Mouse (Mus musculus): ENCODE data around the gene Xrcc1. TPM values are rescaled to one million over a fixed set of nuclear protein-coding genes. Genes with fewer than 3 reads are reported as not detected.

The Xrcc1 gene
- total and polyA plus RNA-seq, 2 experiments: 4.8 to 17.1 TPM

- Histone ChIP-seq H3K9ac (ENCODE audit: low read depth, low read length) (no peak overlapping the region), H3K36me3 (ENCODE audit: control insufficient read depth, insufficient read depth, low read length) (no peaks in the 10 kb centered on the region; the same call in 1 of the 2 replicates)
- no peak for DNase-seq (ENCODE audit: extremely low read depth, low read depth, low spot score)
These were observed 17.2 kb downstream of the Xrcc1 start for GRCm38 (mm10) chr7:24563191-24563836.

DNA sequence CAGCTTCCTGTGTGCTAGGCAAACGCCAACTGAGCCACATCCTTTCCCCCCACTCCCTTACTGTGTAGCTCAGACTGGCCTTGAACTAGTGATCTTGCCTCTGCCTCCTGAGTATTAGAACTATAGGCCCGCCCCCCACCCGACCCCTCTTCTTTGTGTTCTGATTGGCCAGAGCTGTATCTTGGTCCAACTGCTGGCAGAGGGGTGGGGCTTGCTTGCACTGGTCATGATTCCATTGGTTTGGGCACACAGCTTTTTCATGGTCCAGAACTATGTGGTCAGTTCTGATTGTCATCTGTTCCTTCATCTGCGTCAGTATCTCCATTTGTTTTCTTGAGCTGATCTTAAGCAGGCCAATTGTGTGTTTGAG, 17.7 kb downstream of the Xrcc1 start:
- Histone ChIP-seq H3K4me1 (ENCODE audit: control insufficient read depth, insufficient read depth, low read length) (no peaks in the 10 kb centered on the region), H3K36me3 (ENCODE audit: control insufficient read depth, insufficient read depth, low read length) (no peaks in the 10 kb centered on the region; the same call in 1 of the 2 replicates), H3K4me3 (ENCODE audit: insufficient read depth, low read depth, low read length) (no peak overlapping the region), H3K27ac (replicated peaks; ENCODE audit: insufficient read depth, low read depth, low read length) (no peak overlapping the region), H3K9ac (ENCODE audit: low read depth, low read length) (no peak overlapping the region), H3K27me3 (ENCODE audit: control insufficient read depth, insufficient read depth, low read length) (no peaks in the 10 kb centered on the region), H3K79me2 (ENCODE audit: control insufficient read depth, insufficient read depth, low read length) (no peaks in the 10 kb centered on the region)
- DNase-seq (ENCODE audit: extremely low read depth, low read depth, low spot score): no peak
- WGBS: 86% methylated on average over 4 of the region's 4 CpGs
- TF ChIP-seq CTCF (IDR thresholded peaks at IDR 0.05; ENCODE audit: low read depth, low read length) (no peak), POLR2A (IDR thresholded peaks at IDR 0.05; ENCODE audit: extremely low read depth, insufficient read depth, low read length) (no peak)

More at GRCm38 (mm10) chr7:24563191-24563836, 17.2 kb downstream of the Xrcc1 start:
- Histone ChIP-seq H3K27ac (replicated peaks; ENCODE audit: insufficient read depth, low read depth, low read length) (no peak overlapping the region), H3K4me3 (ENCODE audit: insufficient read depth, low read depth, low read length) (no peak overlapping the region), H3K27me3 (ENCODE audit: control insufficient read depth, insufficient read depth, low read length) (no peaks in the 10 kb centered on the region), H3K4me1 (ENCODE audit: control insufficient read depth, insufficient read depth, low read length) (no peaks in the 10 kb centered on the region), H3K79me2 (ENCODE audit: control insufficient read depth, insufficient read depth, low read length) (no peaks in the 10 kb centered on the region)
- 84% methylated on average over 8 of the region's 8 CpGs for WGBS
- TF ChIP-seq POLR2A (IDR thresholded peaks at IDR 0.05; ENCODE audit: extremely low read depth, insufficient read depth, low read length) (no peak), CTCF (IDR thresholded peaks at IDR 0.05; ENCODE audit: low read depth, low read length) (no peak)

DNA sequence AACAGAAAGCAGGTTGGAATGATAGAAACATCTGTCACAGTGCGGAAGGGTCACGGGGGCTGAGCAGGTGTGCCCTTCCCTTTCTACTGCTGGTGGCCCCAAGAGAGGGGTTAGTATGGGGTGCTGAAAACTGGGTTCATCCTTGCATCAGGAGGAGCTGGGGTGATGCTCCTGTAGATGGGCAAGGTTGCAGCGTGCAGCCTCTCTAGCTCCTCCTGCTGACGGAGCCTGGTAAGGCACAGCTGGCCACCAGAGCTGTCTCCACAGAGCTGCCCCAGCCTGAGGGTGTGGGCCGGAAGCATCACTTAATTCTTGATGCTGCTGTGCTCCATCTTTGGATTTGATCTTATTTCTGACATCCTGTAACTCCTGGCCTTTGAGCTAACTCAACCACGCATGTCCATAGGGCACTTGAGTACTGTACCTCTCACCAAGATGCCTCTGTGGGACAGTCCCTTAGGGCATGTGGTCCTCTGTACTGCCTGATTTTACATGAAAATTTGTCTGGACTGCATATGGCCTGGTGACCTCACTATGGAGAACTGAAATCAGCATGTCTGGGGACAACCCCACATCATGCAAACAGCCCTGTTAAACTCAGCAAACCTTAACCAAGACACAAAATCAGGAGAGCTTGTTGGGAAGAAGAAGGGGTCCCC, 18.6 kb downstream of the Xrcc1 start:
- TF ChIP-seq CTCF (IDR thresholded peaks at IDR 0.05; ENCODE audit: low read depth, low read length) (peak; percentile 99), POLR2A (IDR thresholded peaks at IDR 0.05; ENCODE audit: extremely low read depth, insufficient read depth, low read length) (no peak)
- H3K4me1 ChIP-seq (ENCODE audit: control insufficient read depth, insufficient read depth, low read length): no peaks in the 10 kb centered on the region
- H3K79me2 ChIP-seq (ENCODE audit: control insufficient read depth, insufficient read depth, low read length): no peaks in the 10 kb centered on the region
- no peak overlapping the region for H3K27ac ChIP-seq (replicated peaks; ENCODE audit: insufficient read depth, low read depth, low read length)
- peak; percentile 32 for DNase-seq (ENCODE audit: extremely low read depth, low read depth, low spot score)
- no peaks in the 10 kb centered on the region for H3K27me3 ChIP-seq (ENCODE audit: control insufficient read depth, insufficient read depth, low read length)
- no peak overlapping the region for H3K4me3 ChIP-seq (ENCODE audit: insufficient read depth, low read depth, low read length)
- no peak overlapping the region for H3K9ac ChIP-seq (ENCODE audit: low read depth, low read length)
- WGBS: 70% methylated on average over 6 of the region's 6 CpGs
- H3K36me3 ChIP-seq (ENCODE audit: control insufficient read depth, insufficient read depth, low read length): no peaks in the 10 kb centered on the region; the same call in 1 of the 2 replicates

- no peak for TF ChIP-seq CTCF (IDR thresholded peaks at IDR 0.05; ENCODE audit: low read depth, low read length)
- TF ChIP-seq POLR2A (IDR thresholded peaks at IDR 0.05; ENCODE audit: extremely low read depth, insufficient read depth, low read length): no peak
- DNase-seq (ENCODE audit: extremely low read depth, low read depth, low spot score): no peak
- Histone ChIP-seq H3K27me3 (ENCODE audit: control insufficient read depth, insufficient read depth, low read length) (no peaks in the 10 kb centered on the region), H3K27ac (replicated peaks; ENCODE audit: insufficient read depth, low read depth, low read length) (no peak overlapping the region), H3K9ac (ENCODE audit: low read depth, low read length) (no peak overlapping the region), H3K36me3 (ENCODE audit: control insufficient read depth, insufficient read depth, low read length) (no peaks in the 10 kb centered on the region; the same call in 1 of the 2 replicates), H3K4me3 (ENCODE audit: insufficient read depth, low read depth, low read length) (no peak overlapping the region), H3K79me2 (ENCODE audit: control insufficient read depth, insufficient read depth, low read length) (no peaks in the 10 kb centered on the region), H3K4me1 (ENCODE audit: control insufficient read depth, insufficient read depth, low read length) (no peaks in the 10 kb centered on the region)
- WGBS: 93% methylated on average over 11 of the region's 11 CpGs
These were observed 19.5 kb downstream of the Xrcc1 start for GRCm38 (mm10) chr7:24565627-24566026.

DNA sequence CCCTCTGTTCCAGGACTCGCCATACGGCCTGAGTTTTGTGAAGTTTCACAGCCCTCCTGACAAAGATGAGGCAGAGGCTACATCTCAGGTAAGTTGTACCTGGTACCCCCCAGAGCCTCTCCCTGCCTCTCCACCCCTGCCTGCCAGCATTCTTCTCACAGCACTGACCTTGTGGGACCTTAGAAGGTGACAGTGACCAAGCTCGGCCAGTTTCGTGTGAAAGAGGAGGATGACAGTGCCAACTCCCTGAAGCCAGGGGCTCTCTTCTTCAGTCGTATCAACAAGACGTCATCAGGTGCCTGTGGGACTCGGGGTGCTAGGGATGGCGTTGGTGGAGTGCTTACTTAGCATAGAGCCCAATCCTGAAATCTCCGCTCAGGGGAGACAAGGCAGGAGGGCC, 20.1 kb downstream of the Xrcc1 start:
- no peak overlapping the region for H3K9ac ChIP-seq (ENCODE audit: low read depth, low read length)
- no peaks in the 10 kb centered on the region for H3K27me3 ChIP-seq (ENCODE audit: control insufficient read depth, insufficient read depth, low read length)
- H3K27ac ChIP-seq (replicated peaks; ENCODE audit: insufficient read depth, low read depth, low read length): no peak overlapping the region
- H3K4me3 ChIP-seq (ENCODE audit: insufficient read depth, low read depth, low read length): no peak overlapping the region
- WGBS: 96% methylated on average over 9 of the region's 9 CpGs
- H3K79me2 ChIP-seq (ENCODE audit: control insufficient read depth, insufficient read depth, low read length): no peaks in the 10 kb centered on the region
- no peak for TF ChIP-seq CTCF (IDR thresholded peaks at IDR 0.05; ENCODE audit: low read depth, low read length)
- TF ChIP-seq POLR2A (IDR thresholded peaks at IDR 0.05; ENCODE audit: extremely low read depth, insufficient read depth, low read length): no peak
- H3K4me1 ChIP-seq (ENCODE audit: control insufficient read depth, insufficient read depth, low read length): no peaks in the 10 kb centered on the region
- no peaks in the 10 kb centered on the region; the same call in 1 of the 2 replicates for H3K36me3 ChIP-seq (ENCODE audit: control insufficient read depth, insufficient read depth, low read length)
- no peak for DNase-seq (ENCODE audit: extremely low read depth, low read depth, low spot score)

DNA sequence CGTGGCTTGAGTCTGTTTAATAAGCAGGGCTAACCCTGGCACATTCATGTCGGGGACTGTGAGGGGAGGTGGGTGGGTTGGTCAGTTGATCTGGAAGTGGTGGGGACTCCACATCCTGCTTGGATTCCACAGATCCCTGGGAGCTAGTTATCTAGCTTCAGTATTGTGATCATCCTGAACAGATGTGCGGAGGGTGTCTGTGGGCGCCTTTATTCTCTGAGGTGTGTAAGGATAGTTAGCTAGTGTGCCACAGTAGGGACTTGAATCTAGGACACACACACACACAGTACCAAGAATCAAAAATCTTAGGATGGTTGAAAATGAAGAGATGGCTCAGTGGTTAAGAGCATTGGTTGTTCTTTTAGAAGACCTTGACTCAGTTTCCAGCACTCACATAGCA, 22.4 kb downstream of the Xrcc1 start:
- H3K36me3 ChIP-seq (ENCODE audit: control insufficient read depth, insufficient read depth, low read length): no peaks in the 10 kb centered on the region; the same call in 1 of the 2 replicates
- H3K4me1 ChIP-seq (ENCODE audit: control insufficient read depth, insufficient read depth, low read length): peaks cover 1% of the 10 kb centered on the region; the same call in 1 of the 2 replicates
- no peak overlapping the region for H3K27ac ChIP-seq (replicated peaks; ENCODE audit: insufficient read depth, low read depth, low read length)
- TF ChIP-seq POLR2A (IDR thresholded peaks at IDR 0.05; ENCODE audit: extremely low read depth, insufficient read depth, low read length): no peak
- no peak for TF ChIP-seq CTCF (IDR thresholded peaks at IDR 0.05; ENCODE audit: low read depth, low read length)
- no peak overlapping the region for H3K4me3 ChIP-seq (ENCODE audit: insufficient read depth, low read depth, low read length)
- no peak overlapping the region for H3K9ac ChIP-seq (ENCODE audit: low read depth, low read length)
- no peaks in the 10 kb centered on the region for H3K79me2 ChIP-seq (ENCODE audit: control insufficient read depth, insufficient read depth, low read length)
- 93% methylated on average over 4 of the region's 4 CpGs for WGBS
- DNase-seq (ENCODE audit: extremely low read depth, low read depth, low spot score): no peak
- no peaks in the 10 kb centered on the region for H3K27me3 ChIP-seq (ENCODE audit: control insufficient read depth, insufficient read depth, low read length)
